Mouse (Mus musculus): ENCODE data around the gene Mageb1. TPM values are rescaled to one million over a fixed set of nuclear protein-coding genes. Genes with fewer than 3 reads are reported as not detected.
"Not testable (repeated sequence)": the region's sequence is repeated elsewhere in the genome, so short reads cannot be mapped to it uniquely, and the experiment has no call there.

Mageb1 gene
- polyA plus RNA-seq (2015; fragmentation: Nextera tagmentation; extraction: Ambion mirVana), result not detected in 2 replicates

- H3K4me3 ChIP-seq (ENCODE audit: low read length); H3K36me3 ChIP-seq (ENCODE audit: control insufficient read depth, insufficient read depth); H3K4me1 ChIP-seq (ENCODE audit: control insufficient read depth, insufficient read depth, low read length); ATAC-seq (replicated peaks; ENCODE audit: extremely low read depth, insufficient read depth, low FRiP score); H3K27ac ChIP-seq (ENCODE audit: low read length); H3K27me3 ChIP-seq (ENCODE audit: control insufficient read depth, insufficient read depth, low read length); H3K9ac ChIP-seq (ENCODE audit: low read length); H3K4me2 ChIP-seq (ENCODE audit: low read depth, low read length); H3K9me3 ChIP-seq (replicated peaks; ENCODE audit: control insufficient read depth, low read length): not testable (repeated sequence)
- WGBS, result 9% methylated on average over 1 of the region's 1 CpGs
Observed at GRCm38 (mm10) chrX:92016233-92016632, at the start of gene Mageb1. Gene Mageb1 (minus strand): TSS chrX:92016333.

Other genes with a start within 250 kb of the Mageb1 start
- gene Mageb5, start 233.3 kb downstream of the Mageb1 start, polyA plus RNA-seq (2015; fragmentation: Nextera tagmentation; extraction: Ambion mirVana), result not detected in 2 replicates

All from heart, embryonic 16.5 days (tissue).